Mouse (Mus musculus): Measurements from ENCODE around the gene Stk35.

- TF ChIP-seq CTCF (conservative IDR thresholded peaks at IDR 0.05; ENCODE audit: insufficient read depth, insufficient read length, low read depth, low read length) (no peak), POLR2A (IDR thresholded peaks at IDR 0.05; ENCODE audit: low read depth, low read length) (no peak)
Measured at GRCm38 (mm10) chr2:129863256-129863655, 62.9 kb downstream of the Stk35 start.

All from kidney, adult 2 months (tissue).